Mouse (Mus musculus): ENCODE data around the gene Ube3b. TPM values are rescaled to one million over a fixed set of nuclear protein-coding genes. Genes with fewer than 3 reads are reported as not detected.
A peak's percentile ranks its signal among the peaks of the same experiment; 100 is the strongest.

The Ube3b gene
- total and polyA plus RNA-seq, 2 experiments, result 15.8 to 52.3 TPM

DNA sequence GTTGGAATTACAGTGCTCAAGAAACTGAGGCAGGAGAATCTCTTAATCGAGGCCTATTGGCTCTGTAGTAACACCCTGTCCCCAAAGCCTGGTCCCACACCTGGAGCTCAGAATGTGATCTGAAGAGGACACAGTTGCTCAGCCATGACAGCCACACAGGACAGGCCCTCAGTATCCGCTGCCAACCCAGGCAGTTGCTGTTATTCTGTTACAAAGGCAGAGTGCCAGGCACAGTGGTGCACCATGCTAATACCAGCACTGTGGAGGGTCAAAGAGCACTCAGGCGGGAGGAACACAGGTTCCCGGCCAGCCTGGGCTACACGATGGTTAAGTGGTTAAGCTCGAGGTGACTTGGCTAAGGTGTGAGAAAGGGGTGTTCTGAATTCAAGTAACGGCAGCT, 49.4 kb downstream of the Ube3b start:
- TF ChIP-seq CTCF (IDR thresholded peaks at IDR 0.05; ENCODE audit: low read depth, low read length) (no peak), POLR2A (IDR thresholded peaks at IDR 0.05; ENCODE audit: extremely low read depth, insufficient read depth, low read length) (no peak)
- H3K27ac ChIP-seq (replicated peaks; ENCODE audit: insufficient read depth, low read depth, low read length), result no peak overlapping the region
- 44% methylated on average over 7 of the region's 7 CpGs for WGBS
- no peak overlapping the region for H3K9ac ChIP-seq (ENCODE audit: low read depth, low read length)
- H3K27me3 ChIP-seq (ENCODE audit: control insufficient read depth, insufficient read depth, low read length), result no peaks in the 10 kb centered on the region
- H3K36me3 ChIP-seq (ENCODE audit: control insufficient read depth, insufficient read depth, low read length), result no peaks in the 10 kb centered on the region
- peak; percentile 62 for DNase-seq (ENCODE audit: extremely low read depth, low read depth, low spot score)
- no peak overlapping the region for H3K4me3 ChIP-seq (ENCODE audit: insufficient read depth, low read depth, low read length)
- H3K79me2 ChIP-seq (ENCODE audit: control insufficient read depth, insufficient read depth, low read length), result no peaks in the 10 kb centered on the region
- peaks cover 4% of the 10 kb centered on the region; the same call in 1 of the 2 replicates for H3K4me1 ChIP-seq (ENCODE audit: control insufficient read depth, insufficient read depth, low read length)

DNA sequence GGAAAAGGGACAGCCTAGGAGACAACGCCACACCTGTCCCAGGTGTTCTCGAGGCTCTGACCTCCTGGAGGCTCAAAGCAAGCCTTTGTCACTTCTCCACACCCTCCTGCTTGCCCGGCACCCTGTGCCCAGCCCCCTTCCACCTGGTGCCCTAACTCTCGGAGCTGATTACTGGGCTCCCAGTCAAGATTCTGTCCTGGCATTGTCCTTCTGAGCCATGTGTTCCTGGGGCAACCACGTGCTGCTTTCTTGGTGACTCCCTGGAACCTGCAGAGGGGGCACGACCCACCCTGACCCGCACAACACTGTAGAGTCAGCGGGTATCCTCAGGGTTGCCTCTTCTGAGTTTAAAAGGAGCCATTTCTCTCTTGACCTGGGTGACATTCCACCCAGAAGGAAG, 54.0 kb downstream of the Ube3b start:
- H3K79me2 ChIP-seq (ENCODE audit: control insufficient read depth, insufficient read depth, low read length), result no peaks in the 10 kb centered on the region
- H3K27ac ChIP-seq (replicated peaks; ENCODE audit: insufficient read depth, low read depth, low read length), result no peak overlapping the region
- no peak for DNase-seq (ENCODE audit: extremely low read depth, low read depth, low spot score)
- no peak overlapping the region for H3K4me3 ChIP-seq (ENCODE audit: insufficient read depth, low read depth, low read length)
- peaks cover 9% of the 10 kb centered on the region; the same call in 1 of the 2 replicates for H3K36me3 ChIP-seq (ENCODE audit: control insufficient read depth, insufficient read depth, low read length)
- H3K27me3 ChIP-seq (ENCODE audit: control insufficient read depth, insufficient read depth, low read length), result no peaks in the 10 kb centered on the region
- no peaks in the 10 kb centered on the region for H3K4me1 ChIP-seq (ENCODE audit: control insufficient read depth, insufficient read depth, low read length)
- WGBS, result 92% methylated on average over 8 of the region's 8 CpGs
- TF ChIP-seq POLR2A (IDR thresholded peaks at IDR 0.05; ENCODE audit: extremely low read depth, insufficient read depth, low read length) (no peak), CTCF (IDR thresholded peaks at IDR 0.05; ENCODE audit: low read depth, low read length) (no peak)
- no peak overlapping the region for H3K9ac ChIP-seq (ENCODE audit: low read depth, low read length)

DNA sequence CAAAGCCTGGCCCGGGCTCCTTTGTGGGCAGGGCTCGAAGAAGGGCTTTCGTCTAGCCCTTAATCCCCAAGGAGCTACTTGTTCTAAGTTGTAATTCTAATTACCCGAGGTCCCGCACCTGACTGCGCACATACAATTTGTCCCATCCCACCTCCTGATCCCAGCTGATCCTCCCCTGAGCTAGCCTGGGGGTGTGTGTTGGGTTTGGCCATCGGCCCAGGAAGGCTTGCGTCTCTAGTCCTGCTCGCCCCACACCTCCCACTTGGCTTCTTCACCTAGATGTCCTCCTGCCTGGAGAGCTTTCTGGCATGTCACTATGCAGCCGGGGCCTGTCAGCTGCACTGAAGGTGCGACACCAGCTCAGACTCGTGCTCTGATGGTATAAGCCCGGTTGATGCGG, 55.2 kb downstream of the Ube3b start:
- Histone ChIP-seq H3K27me3 (ENCODE audit: control insufficient read depth, insufficient read depth, low read length) (no peaks in the 10 kb centered on the region), H3K27ac (replicated peaks; ENCODE audit: insufficient read depth, low read depth, low read length) (no peak overlapping the region), H3K79me2 (ENCODE audit: control insufficient read depth, insufficient read depth, low read length) (no peaks in the 10 kb centered on the region), H3K4me3 (ENCODE audit: insufficient read depth, low read depth, low read length) (no peak overlapping the region), H3K4me1 (ENCODE audit: control insufficient read depth, insufficient read depth, low read length) (no peaks in the 10 kb centered on the region), H3K9ac (ENCODE audit: low read depth, low read length) (no peak overlapping the region), H3K36me3 (ENCODE audit: control insufficient read depth, insufficient read depth, low read length) (peaks cover 9% of the 10 kb centered on the region; the same call in 1 of the 2 replicates)
- DNase-seq (ENCODE audit: extremely low read depth, low read depth, low spot score), result no peak
- TF ChIP-seq CTCF (IDR thresholded peaks at IDR 0.05; ENCODE audit: low read depth, low read length) (no peak), POLR2A (IDR thresholded peaks at IDR 0.05; ENCODE audit: extremely low read depth, insufficient read depth, low read length) (no peak)
- 76% methylated on average over 14 of the region's 14 CpGs for WGBS

DNA sequence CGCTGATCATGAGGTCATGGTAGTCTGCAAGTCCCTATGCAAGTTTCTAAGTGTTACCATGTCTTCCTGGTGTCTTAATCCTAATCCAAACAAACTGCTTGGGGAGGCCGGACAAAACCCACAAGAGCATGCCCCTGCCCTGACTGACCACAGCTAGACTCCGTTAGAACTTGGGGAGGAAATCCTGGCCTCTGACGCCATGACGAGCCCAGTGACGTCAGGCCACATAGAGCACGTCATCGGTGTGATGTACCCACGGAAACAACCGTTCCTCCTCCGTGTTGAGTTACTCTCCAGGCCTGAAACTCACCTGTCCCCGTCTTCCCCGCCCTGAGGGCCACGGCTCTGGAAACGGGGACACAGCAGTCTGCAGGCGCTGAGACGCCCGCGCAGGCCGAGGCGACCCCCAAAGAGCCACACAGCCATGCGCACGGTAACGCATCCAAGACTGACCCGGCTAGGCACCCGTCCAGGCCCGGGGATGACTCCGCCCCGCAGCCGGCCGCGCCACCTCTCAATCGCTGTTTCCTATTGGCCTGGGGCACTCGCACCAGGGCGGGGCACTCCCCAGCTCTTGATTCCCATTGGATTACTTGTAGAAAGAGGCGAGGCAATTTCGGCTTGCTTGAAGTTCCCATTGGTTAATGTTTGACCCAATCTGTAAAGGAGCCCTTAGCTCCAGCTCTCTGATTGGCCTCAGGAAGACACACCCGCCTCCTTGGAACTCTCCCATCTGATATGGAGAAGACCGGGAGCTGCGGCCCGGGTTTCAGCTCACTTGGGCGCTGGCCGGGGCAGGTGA, 63.4 kb downstream of the Ube3b start, which contains the start of the genes Mmab and Mvk:
Gene Mmab, minus strand, starts transcription at position 495 of the 802 bp plus-strand sequence.
Gene Mvk, plus strand, starts transcription at position 704 of the 802 bp plus-strand sequence.
- 1% methylated on average over 43 of the region's 43 CpGs for WGBS
- Histone ChIP-seq H3K4me3 (ENCODE audit: insufficient read depth, low read depth, low read length) (peak within 1 kb of the TSS; percentile 68), H3K4me1 (ENCODE audit: control insufficient read depth, insufficient read depth, low read length) (peaks cover 6% of the 10 kb centered on the region), H3K9ac (ENCODE audit: low read depth, low read length) (peak within 1 kb of the TSS; percentile 72), H3K27me3 (ENCODE audit: control insufficient read depth, insufficient read depth, low read length) (no peaks in the 10 kb centered on the region), H3K27ac (replicated peaks; ENCODE audit: insufficient read depth, low read depth, low read length) (peak within 1 kb of the TSS; percentile 67), H3K36me3 (ENCODE audit: control insufficient read depth, insufficient read depth, low read length) (no peaks in the 10 kb centered on the region), H3K79me2 (ENCODE audit: control insufficient read depth, insufficient read depth, low read length) (no peaks in the 10 kb centered on the region)
- peak; percentile 99 for DNase-seq (ENCODE audit: extremely low read depth, low read depth, low spot score)
- peak; percentile 41; the same call in 1 of the 2 replicates for TF ChIP-seq POLR2A (IDR thresholded peaks at IDR 0.05; ENCODE audit: extremely low read depth, insufficient read depth, low read length)
- no peak for TF ChIP-seq CTCF (IDR thresholded peaks at IDR 0.05; ENCODE audit: low read depth, low read length)

DNA sequence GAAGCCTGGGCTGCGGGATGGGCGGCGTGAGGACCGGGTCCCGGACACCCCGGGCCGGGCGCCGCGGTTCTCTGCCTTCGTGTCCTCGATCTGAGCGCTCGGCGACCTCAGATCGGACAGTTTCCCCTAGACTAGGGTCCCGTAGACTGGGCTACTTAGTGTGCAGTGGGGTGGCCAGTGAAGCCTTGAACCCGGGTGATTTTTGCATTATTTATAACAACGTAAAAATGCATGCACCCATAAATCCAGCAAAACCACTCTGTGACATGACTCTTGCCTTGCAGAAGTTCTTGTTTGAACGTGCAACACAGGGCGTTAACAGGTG, 63.9 kb downstream of the Ube3b start:
- Histone ChIP-seq H3K79me2 (ENCODE audit: control insufficient read depth, insufficient read depth, low read length) (no peaks in the 10 kb centered on the region), H3K9ac (ENCODE audit: low read depth, low read length) (peak overlapping the region; percentile 72), H3K36me3 (ENCODE audit: control insufficient read depth, insufficient read depth, low read length) (no peaks in the 10 kb centered on the region), H3K27me3 (ENCODE audit: control insufficient read depth, insufficient read depth, low read length) (no peaks in the 10 kb centered on the region), H3K4me3 (ENCODE audit: insufficient read depth, low read depth, low read length) (peak overlapping the region; percentile 65), H3K4me1 (ENCODE audit: control insufficient read depth, insufficient read depth, low read length) (peaks cover 6% of the 10 kb centered on the region), H3K27ac (replicated peaks; ENCODE audit: insufficient read depth, low read depth, low read length) (peak overlapping the region; percentile 30)
- under 1% methylated on average over 21 of the region's 21 CpGs for WGBS
- TF ChIP-seq POLR2A (IDR thresholded peaks at IDR 0.05; ENCODE audit: extremely low read depth, insufficient read depth, low read length), result peak; percentile 86; the same call in 1 of the 2 replicates
- TF ChIP-seq CTCF (IDR thresholded peaks at IDR 0.05; ENCODE audit: low read depth, low read length), result no peak
- no peak for DNase-seq (ENCODE audit: extremely low read depth, low read depth, low spot score)

DNA sequence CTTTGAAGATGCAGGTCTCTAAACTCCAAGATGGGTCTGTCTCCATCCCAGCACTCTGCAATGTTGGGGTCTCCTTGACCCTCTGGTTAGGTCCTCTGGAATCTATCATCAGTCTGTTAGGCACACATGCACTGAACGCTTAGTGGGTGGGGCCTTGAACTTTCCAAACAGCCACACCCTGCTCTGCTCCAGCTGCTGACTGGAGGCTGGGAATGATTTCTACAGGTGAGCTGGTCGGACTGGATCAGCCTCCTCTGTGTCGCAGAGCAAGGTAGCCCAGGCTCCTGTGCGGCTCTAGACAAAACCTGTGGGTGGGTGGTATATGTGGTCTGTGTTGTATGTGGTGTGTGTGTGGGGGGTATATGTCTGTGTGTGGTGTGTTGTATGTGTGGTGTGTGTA, 68.6 kb downstream of the Ube3b start:
- TF ChIP-seq POLR2A (IDR thresholded peaks at IDR 0.05; ENCODE audit: extremely low read depth, insufficient read depth, low read length) (no peak), CTCF (IDR thresholded peaks at IDR 0.05; ENCODE audit: low read depth, low read length) (no peak)
- no peaks in the 10 kb centered on the region for H3K27me3 ChIP-seq (ENCODE audit: control insufficient read depth, insufficient read depth, low read length)
- no peak overlapping the region for H3K27ac ChIP-seq (replicated peaks; ENCODE audit: insufficient read depth, low read depth, low read length)
- WGBS, result 88% methylated on average over 4 of the region's 4 CpGs
- H3K9ac ChIP-seq (ENCODE audit: low read depth, low read length), result no peak overlapping the region
- H3K4me1 ChIP-seq (ENCODE audit: control insufficient read depth, insufficient read depth, low read length), result peaks cover 6% of the 10 kb centered on the region
- DNase-seq (ENCODE audit: extremely low read depth, low read depth, low spot score), result no peak
- no peak overlapping the region for H3K4me3 ChIP-seq (ENCODE audit: insufficient read depth, low read depth, low read length)
- no peaks in the 10 kb centered on the region for H3K36me3 ChIP-seq (ENCODE audit: control insufficient read depth, insufficient read depth, low read length)
- no peaks in the 10 kb centered on the region for H3K79me2 ChIP-seq (ENCODE audit: control insufficient read depth, insufficient read depth, low read length)
